Mouse (Mus musculus) heart, embryonic 16.5 days (tissue): ENCODE data around the gene Acoxl. TPM values are rescaled to one million over a fixed set of nuclear protein-coding genes. Genes with fewer than 3 reads are reported as not detected.

ENCODE experiments used
- ATAC-seq: fragments of 200-750 bp; cut with Nextera tagmentation; replicated peaks from 2 replicates; pipeline ENCODE4 v1.8.0; 2017; ENCODE audit warnings: moderate number of reproducible peaks; ENCODE audit not compliant: insufficient read depth, low FRiP score; ENCODE audit errors: extremely low read depth
- H3K27ac ChIP-seq: fragments of 300-500 bp; sonication (generic); 2 replicates; pipeline ENCODE4 v1.5.1; 2014; ENCODE audit warnings: mild to moderate bottlenecking, low read length, control low read depth, moderate library complexity
- H3K27me3 ChIP-seq: fragments of 300-500 bp; sonication (generic); 2 replicates; pipeline ENCODE4 v1.6.1; 2014; ENCODE audit warnings: low read length, mixed read lengths; ENCODE audit not compliant: control insufficient read depth, insufficient read depth
- H3K36me3 ChIP-seq: fragments of 300-500 bp; sonication (generic); 2 replicates; pipeline ENCODE4 v1.6.1; 2014; ENCODE audit not compliant: control insufficient read depth, insufficient read depth
- H3K4me1 ChIP-seq: fragments of 300-500 bp; sonication (generic); 2 replicates; pipeline ENCODE4 v1.6.1; 2014; ENCODE audit warnings: low read length, mixed read lengths; ENCODE audit not compliant: control insufficient read depth, insufficient read depth
- H3K4me2 ChIP-seq: fragments of 300-500 bp; sonication (generic); 2 replicates; pipeline ENCODE4 v1.6.1; 2014; ENCODE audit warnings: low read depth, mild to moderate bottlenecking, control low read depth, low read length
- H3K4me3 ChIP-seq: fragments of 300-500 bp; sonication (generic); 2 replicates; pipeline ENCODE4 v1.5.1; 2014; ENCODE audit warnings: mild to moderate bottlenecking, control low read depth, low read length
- H3K9ac ChIP-seq: fragments of 300-500 bp; sonication (generic); 2 replicates; pipeline ENCODE4 v1.6.1; 2014; ENCODE audit warnings: low read length, control low read depth
- H3K9me3 ChIP-seq: fragments of 300-500 bp; sonication (generic); replicated peaks from 2 replicates; pipeline ENCODE4 v1.6.1; 2016; ENCODE audit warnings: low read length; ENCODE audit not compliant: control insufficient read depth
- WGBS: fragments of 180-500 bp; shearing (Covaris S2); extraction: QIAGEN DNeasy Blood & Tissue Kit; methylation state at CpG from one replicate; pipeline ENCODE4 v1.1.7; 2014; 5-methylcytosine and 5-hydroxymethylcytosine counted together
- polyA plus RNA-seq: library from polyadenylated mRNA; unstranded; fragments of >200 nt; fragmentation: Nextera tagmentation; extraction: Ambion mirVana; gene quantifications from 2 replicates; pipeline ENCODE4 v1.2.1, GENCODE M21; 2015

The Acoxl gene
- polyA plus RNA-seq, 1 experiment from 2014 or later = 0.11 TPM

DNA sequence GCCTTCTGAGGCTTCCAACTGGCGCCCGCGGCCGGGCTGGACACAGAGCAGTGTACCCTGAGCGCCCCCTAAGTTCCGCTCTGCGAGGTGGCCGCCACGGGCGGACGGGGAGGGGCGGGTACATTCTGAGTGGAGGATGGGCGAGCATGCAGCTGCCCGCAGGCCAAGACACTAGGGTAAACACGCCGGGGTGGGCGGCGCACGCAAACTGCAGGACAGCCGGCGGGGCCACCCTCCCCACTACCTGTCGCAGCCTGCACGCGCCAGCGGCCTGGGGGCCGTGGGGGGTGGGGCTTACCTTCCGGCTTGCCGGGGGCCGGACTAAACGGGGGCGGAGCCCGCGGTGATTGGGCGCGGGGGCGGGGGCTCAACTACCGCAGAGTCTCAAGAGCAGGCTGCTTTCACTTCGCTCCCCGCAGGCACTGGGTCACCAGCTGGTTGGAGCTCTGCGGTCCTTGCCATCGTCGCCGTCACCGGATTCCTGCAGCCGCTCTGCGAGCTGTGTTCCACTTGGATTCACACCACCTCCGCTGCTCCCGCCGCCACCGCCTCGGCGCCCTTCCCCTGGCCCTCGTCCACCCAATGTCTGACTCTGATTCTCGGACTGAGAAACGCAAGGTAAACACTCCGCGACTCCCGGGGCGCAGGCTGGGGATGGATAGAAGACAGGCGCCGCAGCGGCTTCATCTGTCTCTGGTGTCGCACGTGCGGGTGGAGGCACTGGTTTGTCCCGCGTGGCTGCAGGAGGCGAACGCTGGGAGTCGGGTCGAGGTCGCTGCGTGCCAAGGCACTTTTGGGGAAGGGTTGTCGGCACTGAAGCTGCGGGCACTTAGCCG, 287.2 kb downstream of the Acoxl start, which contains the start of gene Bcl2l11:
Gene Bcl2l11, plus strand, starts transcription at position 404 of the 836 bp plus-strand sequence.
- Histone ChIP-seq H3K4me3 (peak within 1 kb of the TSS; percentile 85), H3K36me3 (peaks cover 11% of the 10 kb centered on the region), H3K4me2 (peak within 1 kb of the TSS; percentile 94), H3K4me1 (peaks cover 38% of the 10 kb centered on the region), H3K27me3 (peaks cover 3% of the 10 kb centered on the region; the same call in 1 of the 2 replicates), H3K27ac (peak within 1 kb of the TSS; percentile 88), H3K9me3 (no peaks in the 10 kb centered on the region), H3K9ac (peak within 1 kb of the TSS; percentile 83)
- under 1% methylated on average over 63 of the region's 76 CpGs for WGBS
- ATAC-seq = peak; percentile 79

- peaks cover 19% of the 10 kb centered on the region for H3K36me3 ChIP-seq
- under 1% methylated on average over 35 of the region's 35 CpGs for WGBS
- no peak for ATAC-seq
- peaks cover 3% of the 10 kb centered on the region; the same call in 1 of the 2 replicates for H3K27me3 ChIP-seq
- H3K27ac ChIP-seq = peak overlapping the region; percentile 88
- H3K4me3 ChIP-seq = peak overlapping the region; percentile 85
- no peaks in the 10 kb centered on the region for H3K9me3 ChIP-seq
- peak overlapping the region; percentile 94 for H3K4me2 ChIP-seq
- peak overlapping the region; percentile 83 for H3K9ac ChIP-seq
- H3K4me1 ChIP-seq = peaks cover 38% of the 10 kb centered on the region
These were observed 287.9 kb downstream of the Acoxl start for GRCm38 (mm10) chr2:128126591-128127051.

DNA sequence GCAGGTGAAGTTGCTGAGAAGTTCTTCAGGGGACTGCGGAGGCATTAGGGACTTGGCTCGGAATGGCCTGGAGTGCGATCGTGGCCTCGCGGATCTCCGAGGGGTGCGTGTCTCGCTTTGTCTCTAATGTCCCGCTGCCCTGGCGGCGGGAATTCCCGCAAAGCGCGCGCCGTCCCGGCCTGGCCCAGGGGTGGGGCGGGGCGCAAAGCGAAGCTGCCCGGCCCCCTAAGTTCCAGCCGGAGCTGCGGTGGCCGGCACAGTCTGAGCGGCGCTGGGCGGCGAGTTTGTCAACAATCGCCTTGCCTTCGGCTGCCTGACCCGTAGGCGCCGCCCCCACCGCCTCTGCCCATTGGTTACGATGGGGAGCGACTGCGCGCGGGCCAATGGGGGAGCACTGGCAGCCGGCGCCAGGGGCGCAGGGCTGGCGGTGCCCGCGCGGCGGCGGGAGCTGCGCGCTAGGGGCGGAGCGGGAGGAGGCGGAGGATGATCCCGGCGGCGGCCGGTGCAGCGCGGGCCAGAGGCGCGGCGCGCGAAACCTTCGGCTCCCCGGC, 288.5 kb downstream of the Acoxl start:
- H3K4me3 ChIP-seq = peak overlapping the region; percentile 85
- H3K36me3 ChIP-seq = peaks cover 21% of the 10 kb centered on the region
- peaks cover 3% of the 10 kb centered on the region; the same call in 1 of the 2 replicates for H3K27me3 ChIP-seq
- H3K4me1 ChIP-seq = peaks cover 38% of the 10 kb centered on the region
- H3K9ac ChIP-seq = peak overlapping the region; percentile 83
- no peaks in the 10 kb centered on the region for H3K9me3 ChIP-seq
- ATAC-seq = peak; percentile 84
- H3K4me2 ChIP-seq = peak overlapping the region; percentile 94
- H3K27ac ChIP-seq = peak overlapping the region; percentile 89
- under 1% methylated on average over 60 of the region's 67 CpGs for WGBS

- peak overlapping the region; percentile 94 for H3K4me2 ChIP-seq
- peaks cover 36% of the 10 kb centered on the region for H3K4me1 ChIP-seq
- H3K4me3 ChIP-seq = peak overlapping the region; percentile 85
- ATAC-seq = peak; percentile 20
- H3K36me3 ChIP-seq = peaks cover 21% of the 10 kb centered on the region
- WGBS = under 1% methylated on average over 48 of the region's 48 CpGs
- H3K27me3 ChIP-seq = peaks cover 3% of the 10 kb centered on the region; the same call in 1 of the 2 replicates
- peak overlapping the region; percentile 80 for H3K9ac ChIP-seq
- H3K27ac ChIP-seq = peak overlapping the region; percentile 89
- H3K9me3 ChIP-seq = no peaks in the 10 kb centered on the region
These were observed 289.1 kb downstream of the Acoxl start for GRCm38 (mm10) chr2:128127691-128128292.

DNA sequence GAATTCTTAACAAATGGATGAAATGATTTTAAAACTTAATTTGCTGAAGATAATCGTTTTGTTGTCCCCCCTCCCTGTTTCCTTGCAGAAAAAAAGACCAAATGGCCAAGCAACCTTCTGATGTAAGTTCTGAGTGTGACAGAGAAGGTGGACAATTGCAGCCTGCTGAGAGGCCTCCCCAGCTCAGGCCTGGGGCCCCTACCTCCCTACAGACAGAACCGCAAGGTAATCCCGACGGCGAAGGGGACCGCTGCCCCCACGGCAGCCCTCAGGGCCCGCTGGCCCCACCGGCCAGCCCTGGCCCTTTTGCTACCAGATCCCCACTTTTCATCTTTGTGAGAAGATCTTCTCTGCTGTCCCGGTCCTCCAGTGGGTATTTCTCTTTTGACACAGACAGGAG, 289.9 kb downstream of the Acoxl start:
- peak overlapping the region; percentile 80 for H3K9ac ChIP-seq
- H3K27me3 ChIP-seq = peaks cover 1% of the 10 kb centered on the region; the same call in 1 of the 2 replicates
- no peaks in the 10 kb centered on the region for H3K9me3 ChIP-seq
- H3K36me3 ChIP-seq = peaks cover 23% of the 10 kb centered on the region
- H3K4me1 ChIP-seq = peaks cover 29% of the 10 kb centered on the region
- H3K4me2 ChIP-seq = peak overlapping the region; percentile 94
- H3K4me3 ChIP-seq = peak overlapping the region; percentile 85
- ATAC-seq = no peak
- 0 out of 2 replicates have a peak overlapping the region, but pooled peaks have one; percentile 23 for H3K27ac ChIP-seq
- WGBS = 41% methylated on average over 10 of the region's 10 CpGs

DNA sequence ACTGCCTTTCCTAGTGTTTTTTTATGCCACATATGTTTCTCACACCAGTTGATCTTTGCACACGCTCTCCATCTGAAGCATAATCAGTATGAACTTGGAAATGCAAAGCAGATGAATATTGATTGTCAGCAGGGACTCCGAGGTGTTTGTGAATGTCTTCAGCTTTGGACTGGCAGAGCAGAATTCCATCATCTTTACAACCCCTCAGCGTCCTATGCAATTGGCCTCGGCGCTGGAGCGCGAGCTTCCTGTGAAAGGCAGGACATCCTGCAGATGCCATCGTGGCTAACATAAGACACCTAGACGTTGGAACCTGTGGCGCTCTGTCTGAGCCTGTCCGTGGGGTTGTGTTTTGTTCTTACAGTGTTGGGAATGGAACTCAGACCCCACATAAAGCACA, 292.8 kb downstream of the Acoxl start:
- Histone ChIP-seq H3K4me3 (no peak overlapping the region), H3K36me3 (peaks cover 28% of the 10 kb centered on the region), H3K27ac (no peak overlapping the region), H3K4me2 (no peak overlapping the region), H3K27me3 (no peaks in the 10 kb centered on the region), H3K9ac (no peak overlapping the region), H3K9me3 (no peaks in the 10 kb centered on the region), H3K4me1 (peaks cover 25% of the 10 kb centered on the region)
- ATAC-seq = no peak
- WGBS = 88% methylated on average over 11 of the region's 11 CpGs

DNA sequence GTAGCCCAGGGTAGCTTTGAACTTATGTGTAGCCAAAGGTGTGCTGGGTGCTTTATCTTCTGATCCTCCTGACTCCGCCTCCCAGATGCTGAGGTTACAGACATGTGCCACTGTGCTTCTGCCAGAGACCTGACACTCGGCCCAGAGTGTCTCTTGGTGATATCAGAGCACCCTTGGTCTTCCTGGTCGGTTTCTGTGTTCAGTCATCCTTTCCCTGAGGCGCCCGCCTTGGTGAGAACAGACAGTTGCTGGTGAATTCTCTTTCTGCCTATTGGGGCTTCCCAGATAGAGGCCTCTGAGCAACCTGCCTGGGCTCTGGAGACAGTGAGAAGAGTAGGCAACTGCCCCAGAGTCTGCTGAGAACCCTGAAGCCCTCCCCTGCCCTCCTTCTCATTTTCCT, 294.0 kb downstream of the Acoxl start:
- no peak overlapping the region for H3K4me2 ChIP-seq
- ATAC-seq = no peak
- no peaks in the 10 kb centered on the region for H3K27me3 ChIP-seq
- no peak overlapping the region for H3K4me3 ChIP-seq
- H3K4me1 ChIP-seq = peaks cover 33% of the 10 kb centered on the region
- H3K36me3 ChIP-seq = peaks cover 28% of the 10 kb centered on the region
- H3K9ac ChIP-seq = no peak overlapping the region
- H3K27ac ChIP-seq = no peak overlapping the region
- H3K9me3 ChIP-seq = no peaks in the 10 kb centered on the region
- 72% methylated on average over 5 of the region's 5 CpGs for WGBS

DNA sequence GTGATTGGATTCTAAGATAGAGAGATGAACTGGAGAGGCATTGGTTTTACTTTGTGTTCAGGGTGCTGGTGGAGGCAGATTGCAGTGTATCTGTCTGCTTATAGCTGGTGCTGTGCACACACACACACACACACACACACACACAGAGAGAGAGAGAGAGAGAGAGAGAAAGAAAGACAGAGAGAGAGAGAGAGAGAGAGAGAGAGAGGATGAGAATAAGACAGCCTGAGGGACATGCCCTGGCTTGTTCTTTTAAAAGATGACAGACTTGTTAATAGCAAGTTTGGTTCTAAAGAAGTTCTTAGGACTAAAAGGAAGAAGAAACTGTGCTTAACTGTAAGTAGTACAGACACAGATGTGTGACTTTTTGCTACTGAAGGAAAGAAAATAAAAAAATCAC, 295.2 kb downstream of the Acoxl start:
- H3K27me3 ChIP-seq = no peaks in the 10 kb centered on the region
- no peak overlapping the region for H3K9ac ChIP-seq
- H3K27ac ChIP-seq = no peak overlapping the region
- H3K9me3 ChIP-seq = no peaks in the 10 kb centered on the region
- no peak overlapping the region for H3K4me2 ChIP-seq
- no peak for ATAC-seq
- peaks cover 28% of the 10 kb centered on the region for H3K36me3 ChIP-seq
- H3K4me1 ChIP-seq = peaks cover 31% of the 10 kb centered on the region
- H3K4me3 ChIP-seq = no peak overlapping the region
